Mouse (Mus musculus) left cerebral cortex, adult 18-20 months (tissue): Measurements from ENCODE around the gene Gcnt2. TPM values are rescaled to one million over a fixed set of nuclear protein-coding genes. Genes with fewer than 3 reads are reported as not detected.
"Not testable (repeated sequence)": the region's sequence is repeated elsewhere in the genome, so short reads cannot be mapped to it uniquely, and the experiment has no call there.

Source experiments
- DNase-seq, 2 experiments: peaks; one replicate each; pipeline ENCODE4 v3.0.0; 2021 to 2022; ENCODE audit warnings: low spot score in 2 of 2, mixed read lengths in 1 of 2
- total RNA-seq, 2 experiments: library from RNA; stranded (reverse); gene quantifications; 2 replicates each; pipeline ENCODE4 v1.2.3; 2021

Gene Gcnt2
- total RNA-seq, 2 experiments from 2014 or later, result 21.5 to 26.9 TPM

DNA sequence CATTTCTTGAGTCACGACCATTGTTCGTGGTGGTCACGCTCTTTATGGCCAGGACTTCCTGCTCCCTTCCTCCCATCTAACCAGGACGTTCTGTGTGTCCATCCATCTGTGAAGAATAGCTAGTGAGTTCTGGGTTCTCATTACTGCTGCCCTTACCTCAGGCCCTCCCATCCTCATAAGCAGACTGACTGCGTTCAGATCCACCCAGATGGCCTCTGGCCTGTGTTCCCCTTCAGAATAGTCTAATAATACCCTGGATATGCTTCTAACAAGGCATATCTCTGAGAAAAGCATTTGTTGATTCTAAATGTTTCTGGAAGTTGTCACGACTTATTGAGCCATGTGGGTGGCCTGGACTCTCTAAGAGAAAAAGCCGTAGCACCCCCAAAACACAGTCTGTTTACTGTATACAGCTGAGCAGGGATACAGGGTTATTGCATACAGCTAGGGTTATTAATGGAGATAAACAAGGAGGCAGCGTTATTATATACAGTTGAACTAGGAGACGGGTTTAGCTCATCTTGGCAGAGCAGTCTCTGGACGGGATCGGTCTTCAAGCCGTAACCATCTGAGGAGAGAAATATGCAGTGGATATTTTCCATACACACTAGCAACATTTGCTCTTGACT, 42.4 kb downstream of the Gcnt2 start:
- no peak for DNase-seq

DNA sequence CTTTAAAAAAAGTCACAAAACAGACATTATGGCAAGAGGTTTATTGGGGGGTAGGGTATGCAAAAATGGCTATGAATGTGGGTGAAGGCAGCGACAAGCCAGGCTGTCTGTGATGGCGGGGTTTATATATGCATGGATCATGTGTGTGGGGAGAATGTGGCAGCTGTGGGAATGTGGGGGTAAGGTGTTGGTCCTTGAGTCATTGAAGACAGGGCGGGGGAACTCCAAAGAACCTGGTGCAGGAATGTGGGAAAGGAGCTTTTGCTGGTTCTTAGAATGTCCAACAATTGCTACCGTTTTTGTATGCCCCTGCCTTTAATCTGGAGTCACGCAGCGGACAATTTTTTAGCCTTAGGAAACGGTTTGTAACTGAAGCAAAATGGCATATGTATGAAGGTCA, 44.5 kb downstream of the Gcnt2 start:
- peak; percentile 32 to 49 for DNase-seq

DNA sequence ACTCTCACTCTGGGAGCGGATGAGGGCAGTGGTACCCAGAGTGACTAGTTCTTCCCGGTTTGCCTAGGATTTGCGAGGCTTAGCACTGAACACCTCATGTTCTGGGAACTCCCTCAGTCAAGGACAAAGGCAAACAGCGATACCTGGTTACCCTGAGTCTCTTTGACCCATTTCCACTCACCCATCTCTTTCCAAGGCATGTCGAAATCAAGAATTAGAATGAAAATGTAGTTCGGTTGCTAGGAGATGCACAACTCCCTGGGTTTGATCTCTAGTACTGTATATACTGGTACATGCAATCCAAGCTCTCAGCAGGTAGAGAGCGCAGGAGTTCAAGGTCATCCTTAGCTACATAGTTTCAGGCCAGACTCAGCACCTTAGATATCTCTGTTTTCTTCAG, 47.0 kb downstream of the Gcnt2 start:
- no peak for DNase-seq

DNA sequence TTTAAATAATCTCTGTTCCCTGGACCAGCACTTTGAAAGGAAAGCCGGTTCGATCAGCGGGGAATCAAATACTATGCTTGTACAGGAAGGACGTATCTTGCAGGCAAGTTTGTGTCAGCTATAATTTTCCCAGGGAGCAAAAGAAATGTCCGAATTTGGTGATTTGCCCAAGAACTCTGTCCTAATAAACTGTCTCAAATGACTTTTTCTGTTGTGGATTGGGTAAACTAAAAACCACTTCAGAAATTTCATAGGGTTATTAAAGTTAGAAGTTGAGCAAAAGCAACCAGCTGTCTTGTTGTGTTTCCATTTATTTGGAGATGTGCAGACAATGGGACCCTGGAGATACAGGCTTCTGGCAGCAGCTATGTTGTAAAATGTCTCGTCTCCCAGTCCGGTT, 47.7 kb downstream of the Gcnt2 start:
- DNase-seq, result no peak

DNA sequence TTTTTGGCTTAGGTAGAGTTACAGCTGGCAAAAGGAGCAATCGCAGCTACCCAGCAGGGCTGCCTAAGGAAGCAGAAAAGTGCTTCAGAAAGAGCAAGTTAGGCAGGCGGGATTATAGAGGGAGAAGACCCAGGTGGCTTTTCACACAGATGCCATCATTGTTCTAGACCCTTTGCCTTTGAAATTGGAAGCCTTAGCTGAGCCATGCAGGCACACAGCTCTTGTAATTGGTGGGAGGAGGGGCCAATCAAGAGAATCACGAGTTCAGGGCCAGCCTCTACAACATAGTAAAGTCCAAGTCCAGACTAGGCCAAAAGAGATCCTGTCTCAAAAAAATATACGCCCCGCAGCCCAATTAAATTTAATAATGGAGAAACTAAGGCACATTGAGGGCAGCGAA, 48.5 kb downstream of the Gcnt2 start:
- DNase-seq, result no peak

DNA sequence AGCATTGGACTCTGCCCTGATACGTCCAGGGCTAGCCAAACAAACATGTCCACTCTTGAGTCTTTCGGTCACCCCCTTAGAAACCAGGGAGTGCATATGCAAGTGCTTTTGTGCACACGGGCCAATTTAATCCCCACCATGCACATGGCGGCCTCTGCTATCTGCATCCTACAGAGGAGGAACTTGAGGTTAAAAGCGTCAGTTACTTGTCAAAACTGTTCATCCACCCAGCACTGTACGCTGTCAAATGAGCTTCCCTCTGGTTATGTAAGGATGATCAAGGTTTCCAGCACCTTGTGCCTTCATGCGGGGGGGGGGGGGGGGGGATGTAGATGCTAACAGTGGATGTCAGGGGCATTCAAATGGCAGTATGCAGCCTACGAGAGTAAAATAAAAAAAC, 49.5 kb downstream of the Gcnt2 start:
- no peak for DNase-seq

DNA sequence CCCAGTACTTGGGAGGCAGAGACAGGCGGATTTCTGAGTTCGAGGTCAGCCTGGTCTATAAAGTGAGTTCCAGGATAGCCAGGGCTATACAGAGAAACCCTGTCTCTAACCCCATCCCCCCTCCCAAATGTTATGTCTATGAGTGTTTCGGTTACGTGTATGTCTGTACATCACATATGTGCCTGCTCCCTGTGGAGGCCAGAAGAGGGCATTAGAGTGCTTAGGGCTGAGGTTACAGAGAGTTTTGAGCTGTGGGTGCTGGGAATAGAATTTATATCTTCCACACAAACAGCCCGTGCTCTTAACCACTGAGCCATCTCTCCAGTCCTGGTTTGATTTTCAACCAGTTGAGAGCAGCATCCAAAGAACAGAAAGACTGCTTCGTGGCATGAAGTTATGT, 50.5 kb downstream of the Gcnt2 start:
- DNase-seq, result no peak

DNA sequence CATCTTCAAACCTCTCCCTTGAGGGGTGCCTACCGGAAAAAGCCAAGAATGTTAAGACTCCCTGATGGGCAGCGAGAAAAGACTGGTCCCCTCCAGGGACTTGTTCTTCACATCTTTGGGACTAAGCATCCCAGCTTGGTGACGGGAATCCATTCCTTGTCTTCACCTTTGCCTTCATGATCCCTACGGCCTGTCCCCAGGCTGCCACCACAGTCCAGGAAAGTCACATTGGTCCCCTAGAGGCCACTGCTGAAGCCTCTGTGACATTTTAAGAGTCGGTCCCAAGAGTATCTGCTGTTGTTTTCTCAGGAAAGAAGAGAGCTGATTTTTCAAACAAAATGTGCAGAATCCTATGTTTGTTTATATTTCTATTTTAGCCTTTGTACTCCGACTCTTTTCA, 52.4 kb downstream of the Gcnt2 start:
- DNase-seq, result no peak

DNA sequence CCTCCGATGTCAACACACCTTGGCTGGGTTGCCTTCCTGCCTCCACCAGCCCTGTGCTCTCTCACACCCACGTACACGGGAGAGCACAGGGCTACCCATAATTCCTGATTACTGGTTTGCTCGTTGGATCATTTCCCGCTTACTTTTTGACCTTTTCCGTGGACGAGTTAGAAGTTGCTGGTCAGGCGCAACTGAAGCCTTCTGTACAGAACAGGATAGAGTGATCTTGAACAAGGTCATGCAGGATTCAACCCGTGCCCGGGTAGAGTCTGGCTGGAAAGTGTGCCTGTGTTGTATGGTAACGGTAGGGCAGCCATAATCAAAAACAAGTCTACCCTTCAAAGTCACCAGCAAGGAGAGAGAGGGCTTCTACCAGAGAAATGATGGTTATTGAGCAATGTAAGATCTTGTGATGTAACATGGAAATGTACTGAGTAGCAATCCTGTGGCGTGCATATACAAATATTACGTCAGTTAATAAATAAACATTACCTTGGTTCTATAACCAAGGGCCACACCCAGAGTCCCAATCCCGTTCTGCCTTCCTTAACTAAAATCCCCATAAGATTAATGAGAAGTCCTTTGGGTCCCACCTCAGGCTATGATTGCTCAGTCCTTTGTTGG, 54.0 kb downstream of the Gcnt2 start:
- DNase-seq, result no peak

DNA sequence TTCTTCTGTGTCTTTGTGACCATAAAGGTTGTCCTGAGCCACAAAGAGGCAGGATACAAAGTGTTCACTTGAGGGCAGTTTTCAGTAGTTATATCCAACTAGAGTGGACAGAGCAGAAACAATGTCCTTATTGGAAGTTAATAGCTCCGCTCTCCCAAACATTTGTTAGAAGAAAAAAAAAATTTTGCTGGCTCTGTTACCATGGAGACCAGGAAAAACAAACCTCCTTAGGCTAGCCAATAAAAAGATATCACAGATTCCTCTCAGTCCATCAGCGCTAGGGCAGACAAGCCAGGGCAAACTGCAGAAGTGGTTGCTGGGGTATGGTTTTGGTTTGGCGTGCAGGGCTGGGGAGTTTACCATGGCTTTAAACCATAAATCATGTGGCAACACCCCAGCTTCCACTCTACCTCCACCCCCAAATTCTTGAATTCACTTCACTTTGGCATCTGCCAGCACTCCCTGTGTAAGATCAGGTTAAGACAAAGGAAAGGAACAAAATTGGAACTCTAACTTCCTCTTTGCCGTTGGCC, 54.6 kb downstream of the Gcnt2 start:
- no peak for DNase-seq

DNA sequence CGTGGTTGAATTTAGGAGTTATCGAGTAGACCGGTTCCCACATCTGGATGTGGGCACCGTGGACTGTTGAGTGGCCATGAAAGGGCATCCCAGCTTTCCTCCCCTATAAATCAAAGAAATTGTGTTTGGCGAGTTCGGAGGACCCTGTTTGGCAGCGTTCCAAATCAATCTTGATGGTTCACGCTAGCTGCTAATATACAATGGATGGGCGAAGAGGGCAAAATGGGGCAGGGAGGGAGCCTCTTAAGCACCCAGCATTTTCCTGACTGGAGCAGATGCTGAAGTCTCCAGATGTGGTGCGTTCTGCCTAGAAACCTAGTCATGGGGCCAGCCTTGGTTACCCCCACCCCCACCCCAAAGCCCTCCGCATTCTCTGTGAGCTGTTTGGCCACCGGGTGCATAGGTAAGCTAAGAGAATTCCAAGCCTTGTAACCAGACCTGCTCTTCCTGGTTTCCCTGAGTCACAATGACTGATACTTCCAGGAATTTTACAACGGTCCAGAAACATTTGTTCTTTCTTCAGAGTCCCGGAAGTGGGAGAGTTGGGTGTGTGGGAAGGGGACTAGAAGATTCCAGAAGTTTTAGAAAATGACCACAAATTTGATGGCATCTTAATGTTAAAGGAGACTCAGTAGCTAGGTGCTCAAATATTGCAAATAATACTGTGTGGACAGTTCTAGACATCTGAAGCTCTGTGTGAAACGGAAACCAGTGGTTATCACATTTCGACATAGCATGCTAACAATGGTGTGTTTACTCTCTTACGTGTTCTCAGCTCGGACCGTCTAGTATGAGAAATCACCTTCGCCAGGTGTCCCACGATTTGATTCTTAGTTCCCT, 57.0 kb downstream of the Gcnt2 start:
- no peak for DNase-seq

DNA sequence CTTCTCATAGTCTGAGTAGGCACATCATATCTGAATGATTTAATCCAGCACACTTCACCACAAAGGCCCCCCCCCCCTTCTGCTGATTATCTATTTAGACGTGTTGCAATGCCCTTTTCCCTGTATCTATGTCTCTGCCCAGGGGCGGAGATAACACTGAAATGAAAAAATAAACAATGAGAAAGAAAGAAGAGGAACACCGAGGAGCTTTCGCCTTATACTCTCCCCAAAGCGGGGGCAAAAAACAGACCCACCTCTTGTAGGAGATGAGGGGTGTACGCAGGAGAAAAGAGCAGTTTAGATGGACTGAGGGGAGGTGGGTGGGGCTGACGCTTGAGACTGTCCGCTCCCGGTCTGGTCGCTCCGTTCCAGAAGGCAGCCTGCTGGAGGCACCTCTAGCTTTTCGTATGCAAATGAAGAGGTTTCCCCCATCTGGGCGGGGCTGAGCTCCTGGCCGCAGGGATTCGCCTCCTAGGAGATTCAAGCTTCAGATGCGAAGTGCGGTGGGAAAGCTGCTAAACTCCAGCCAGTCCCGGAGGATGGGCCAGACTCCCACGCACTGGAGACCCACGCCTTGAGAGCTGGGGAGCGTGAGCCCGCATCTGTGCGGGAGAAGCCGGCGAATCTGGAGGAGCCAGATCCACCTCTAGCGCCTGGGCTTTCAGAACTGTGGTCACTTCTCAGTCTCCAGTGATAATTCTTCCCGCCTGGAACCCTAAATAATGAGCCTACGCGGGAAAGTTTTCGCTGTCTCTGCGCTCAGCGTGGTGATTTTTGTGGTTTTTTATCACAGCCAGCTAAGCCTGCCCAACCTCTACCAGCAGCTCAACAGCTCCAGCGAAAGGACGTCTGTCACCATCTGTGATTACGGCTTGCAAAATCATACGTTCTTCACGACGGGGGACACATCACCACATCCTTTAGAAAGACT, 57.9 kb downstream of the Gcnt2 start:
- DNase-seq, result peak; percentile 51 to 77

DNA sequence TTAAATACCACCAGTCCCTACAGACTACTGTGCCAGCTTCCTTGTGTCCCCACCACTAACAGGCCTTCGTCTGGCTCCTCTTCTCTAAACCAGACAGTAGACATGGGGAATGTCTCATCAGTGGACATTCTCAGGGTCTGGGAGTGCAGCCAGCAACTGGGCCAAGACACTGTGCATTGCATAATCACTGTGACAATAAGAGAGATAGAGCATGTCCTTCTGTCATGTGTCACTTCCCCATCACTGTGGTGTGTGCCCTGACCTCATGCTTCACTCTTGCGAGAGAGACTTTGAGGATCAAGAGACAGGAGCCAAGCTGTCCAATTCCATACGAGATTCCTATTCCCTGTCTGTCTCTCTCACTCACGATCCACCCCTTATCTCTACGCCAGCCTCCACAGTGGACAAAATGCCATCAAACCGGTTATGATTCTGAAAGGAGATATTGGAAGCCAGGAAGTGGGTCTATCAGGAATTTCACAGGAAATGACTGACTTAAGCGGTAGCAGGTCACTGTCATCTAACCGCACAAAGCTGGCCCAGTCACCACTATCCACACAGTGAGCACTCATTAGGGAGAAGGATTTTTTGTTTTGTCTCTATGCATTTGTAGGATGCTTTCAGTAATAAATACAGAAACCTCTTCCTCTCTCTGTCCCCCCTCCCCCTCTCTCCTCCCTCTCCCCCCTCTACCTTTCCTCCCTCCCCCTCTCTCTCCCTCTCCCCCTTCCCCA, 61.9 kb downstream of the Gcnt2 start:
- DNase-seq, result no peak

DNA sequence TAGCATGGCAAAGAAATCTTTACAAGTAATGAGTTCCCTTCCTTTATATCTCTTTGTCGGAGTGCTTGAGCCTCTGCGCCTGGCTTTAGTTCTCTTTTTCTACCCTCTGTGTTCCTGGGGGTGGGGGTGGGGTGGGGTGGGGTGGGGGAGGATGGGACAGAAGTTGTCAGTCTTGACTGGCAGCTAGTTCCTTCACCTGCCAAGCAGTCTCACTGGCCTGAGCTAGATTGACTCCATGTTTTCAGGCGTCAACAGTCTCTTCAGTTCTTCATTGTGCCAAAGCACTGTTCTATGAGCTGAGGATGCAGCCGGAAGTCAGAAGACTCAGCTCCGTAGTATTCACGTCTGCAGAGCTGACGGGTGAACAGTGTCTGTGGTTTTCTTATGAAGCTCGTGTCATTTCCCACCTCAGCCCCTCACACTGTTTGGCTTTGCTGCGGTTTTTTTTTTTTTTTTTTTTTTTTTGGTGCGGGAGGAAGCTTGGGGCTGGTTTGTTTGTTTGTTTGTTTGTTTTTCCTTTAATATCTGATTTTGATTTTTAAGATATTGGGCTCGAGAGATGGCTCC, 62.8 kb downstream of the Gcnt2 start:
- DNase-seq, result no peak

DNA sequence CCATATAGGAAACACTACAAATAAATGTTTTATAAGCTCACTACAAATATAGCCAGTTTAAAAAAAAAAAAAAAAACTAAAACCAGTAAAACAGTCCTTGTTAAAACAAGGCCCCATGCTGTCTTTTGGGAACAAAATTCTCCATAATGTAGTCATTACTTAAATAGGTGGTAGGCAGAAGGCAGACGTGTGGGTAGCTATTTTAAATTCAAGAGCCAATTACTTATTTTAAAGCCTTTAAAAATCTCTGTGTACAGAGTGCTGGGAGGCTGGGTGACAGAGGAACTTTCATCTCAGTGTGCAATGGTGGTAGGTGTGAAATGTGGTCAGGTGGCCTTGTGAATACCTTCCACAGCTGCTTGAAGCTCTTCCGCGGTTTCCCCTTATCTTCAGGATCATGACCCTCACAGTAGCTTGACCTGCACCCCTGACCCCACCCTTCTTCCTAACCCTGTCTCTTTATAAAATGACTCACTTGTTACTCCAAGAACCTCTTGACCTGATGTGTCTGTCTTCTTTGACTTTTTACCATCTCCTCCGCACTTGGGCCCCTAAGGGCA, 64.3 kb downstream of the Gcnt2 start:
- no peak for DNase-seq

DNA sequence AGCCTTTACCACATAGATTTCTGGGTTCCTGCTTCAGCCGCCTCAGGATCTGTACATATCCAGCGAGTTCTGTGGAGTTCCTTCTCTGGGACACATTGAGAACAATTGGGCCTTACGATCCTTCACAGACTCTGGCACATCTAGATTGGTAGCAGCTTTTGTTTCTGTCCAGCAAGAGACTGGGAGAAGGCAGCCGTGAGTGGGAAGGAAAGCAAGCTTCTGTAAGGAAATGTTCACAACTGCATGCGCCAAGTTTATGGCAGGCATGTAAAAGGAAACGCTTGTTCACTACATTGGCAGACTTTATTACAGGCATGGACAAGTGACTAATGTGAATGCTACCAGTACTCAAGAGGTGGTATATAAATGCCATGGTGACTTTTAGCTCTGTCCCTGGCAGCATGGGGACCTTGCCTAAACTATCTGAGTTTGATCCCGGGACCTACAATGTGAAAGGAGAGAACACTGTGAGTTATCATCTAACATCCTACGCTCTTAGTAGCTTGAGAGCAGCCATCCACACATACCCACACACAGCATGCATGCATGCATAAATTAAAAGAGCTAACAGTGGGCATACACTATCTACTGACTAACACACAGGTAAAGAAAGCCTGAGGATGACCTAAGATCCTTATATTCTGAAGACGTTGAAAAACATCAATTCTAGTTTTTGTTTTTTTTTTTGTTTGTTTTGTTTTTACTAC, 68.8 kb downstream of the Gcnt2 start:
- peak in 1 of 2 experiments; percentile 56 for DNase-seq

DNA sequence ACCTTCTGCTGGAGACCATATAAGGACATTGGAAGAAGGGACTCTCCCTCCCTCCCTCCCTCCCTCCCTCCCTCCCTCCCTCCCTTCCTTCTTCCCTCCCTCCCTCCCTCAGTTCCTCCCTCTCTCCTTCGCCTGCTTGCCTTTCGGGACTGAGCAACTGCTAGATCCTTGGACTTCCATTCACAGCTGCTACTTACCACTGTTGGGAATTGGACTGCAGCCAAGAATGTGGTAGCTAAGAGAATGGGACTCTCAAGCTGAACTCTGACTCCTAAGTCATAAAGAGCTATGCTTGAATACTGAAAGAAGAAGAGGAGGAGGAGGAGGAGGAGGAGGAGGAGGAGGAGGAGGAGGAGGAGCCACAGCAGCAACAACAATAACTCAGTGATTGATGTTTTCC, 72.3 kb downstream of the Gcnt2 start:
- DNase-seq, result not testable (repeated sequence)

DNA sequence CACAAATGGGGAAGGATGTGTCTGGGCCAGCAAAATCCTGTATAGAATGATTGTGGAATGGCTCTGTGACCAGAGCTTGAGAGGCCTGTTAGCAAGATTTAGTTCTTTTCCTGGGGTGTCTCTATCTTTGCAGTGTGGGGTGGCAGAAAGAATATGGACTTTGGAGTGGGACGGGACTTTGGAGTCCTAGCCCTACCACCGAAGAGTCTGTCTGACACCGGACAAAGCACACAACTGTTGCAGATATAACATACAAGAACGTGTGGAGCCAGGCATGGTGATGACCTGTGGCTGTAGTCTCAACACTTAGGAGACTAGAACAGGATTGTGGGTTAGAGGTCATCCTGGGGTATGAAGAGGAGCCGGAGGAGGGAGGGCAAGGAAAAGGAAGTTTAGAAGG, 73.0 kb downstream of the Gcnt2 start:
- DNase-seq, result no peak

DNA sequence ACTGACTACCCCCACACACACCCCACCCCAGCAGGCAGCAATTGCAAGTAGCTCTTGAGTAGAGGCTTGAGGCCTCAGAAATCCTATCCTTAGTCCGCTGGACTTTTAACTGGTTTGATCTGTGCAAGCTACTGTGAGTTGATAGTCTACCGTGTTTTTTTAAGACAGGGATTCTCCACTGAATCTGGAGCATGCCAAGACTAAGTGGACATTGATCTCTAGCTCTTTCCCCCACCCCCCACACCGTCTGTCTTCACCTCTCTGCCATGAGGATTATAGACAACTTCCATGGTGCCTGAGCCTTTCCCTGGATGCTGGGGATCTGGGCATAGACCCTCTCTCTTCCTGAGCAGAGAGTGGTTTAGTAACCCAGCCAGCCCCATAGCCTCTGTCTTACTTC, 74.8 kb downstream of the Gcnt2 start:
- DNase-seq, result no peak
